Mouse (Mus musculus) testis, postnatal 10 days (tissue): ENCODE measurements at regions not wholly inside any gene's neighbourhood (a gene's known extent, or its start where the extent isn't known, plus 50 kb on each side); places are given as distances from the start of the nearest gene placed in this dataset.

Experiments used
- DNase-seq: peaks from one replicate; pipeline ENCODE4 v3.0.0; 2021; ENCODE audit warnings: low spot score

- DNase-seq = no peak
Measured at GRCm38 (mm10) chr7:74224378-74224777, 210.9 kb upstream of the St8sia2 start.

- peak; percentile 54 for DNase-seq
Measured at GRCm38 (mm10) chr7:74200661-74201060, 187.2 kb upstream of the St8sia2 start.

- no peak for DNase-seq
Measured at GRCm38 (mm10) chr7:74198796-74199195, 185.3 kb upstream of the St8sia2 start.

GRCm38 (mm10) chr7:74184661-74185060, 171.2 kb upstream of the St8sia2 start:
- no peak for DNase-seq

- DNase-seq = no peak
Measured at GRCm38 (mm10) chr7:74174206-74174605, 160.7 kb upstream of the St8sia2 start.

- no peak for DNase-seq
Measured at GRCm38 (mm10) chr7:74173230-74173612, 159.7 kb upstream of the St8sia2 start.

GRCm38 (mm10) chr7:74172504-74173229, 159.2 kb upstream of the St8sia2 start:
- DNase-seq = no peak

- no peak for DNase-seq
Measured at GRCm38 (mm10) chr7:74151590-74151989, 138.1 kb upstream of the St8sia2 start.

- DNase-seq = no peak
Measured at GRCm38 (mm10) chr7:74143236-74143635, 129.7 kb upstream of the St8sia2 start.

- DNase-seq = no peak
Measured at GRCm38 (mm10) chr7:74138169-74138568, 124.7 kb upstream of the St8sia2 start.

GRCm38 (mm10) chr7:74130206-74130836, 116.8 kb upstream of the St8sia2 start:
- DNase-seq = no peak

GRCm38 (mm10) chr7:74112071-74112470, 98.6 kb upstream of the St8sia2 start:
- no peak for DNase-seq

- DNase-seq = peak; percentile 44
Measured at GRCm38 (mm10) chr7:74108347-74108746, 94.9 kb upstream of the St8sia2 start.

GRCm38 (mm10) chr7:74107176-74107928, 93.9 kb upstream of the St8sia2 start:
- no peak for DNase-seq

GRCm38 (mm10) chr7:74091402-74092025, 78.0 kb upstream of the St8sia2 start:
- DNase-seq = no peak

GRCm38 (mm10) chr7:74080846-74081235, 67.4 kb upstream of the St8sia2 start:
- DNase-seq = no peak

- no peak for DNase-seq
Measured at GRCm38 (mm10) chr7:74080079-74080845, 66.8 kb upstream of the St8sia2 start.

- DNase-seq = no peak
Measured at GRCm38 (mm10) chr7:74072632-74073031, 59.1 kb upstream of the St8sia2 start.

- peak; percentile 19 for DNase-seq
Measured at GRCm38 (mm10) chr7:74070836-74071235, 57.3 kb upstream of the St8sia2 start.

GRCm38 (mm10) chr7:74065449-74066099, 52.1 kb upstream of the St8sia2 start:
- peak; percentile 43 for DNase-seq
